Mouse (Mus musculus) retina, postnatal 1 day (tissue): ENCODE results near the gene Ocel1.
"Not testable (repeated sequence)": the region's sequence is repeated elsewhere in the genome, so short reads cannot be mapped to it uniquely, and the experiment has no call there.

Source experiments
- DNase-seq: peaks from one replicate; pipeline ENCODE4 v3.0.0-alpha.2; 2012

Gene Ocel1

GRCm38 (mm10) chr8:71371236-71371848, at the start of gene Ocel1:
Gene Ocel1 (plus strand): TSS chr8:71371298.
- peak; percentile 98 for DNase-seq

GRCm38 (mm10) chr8:71322939-71323338, 48.2 kb upstream of the Ocel1 start:
- DNase-seq = no peak

- DNase-seq = no peak
Observed at GRCm38 (mm10) chr8:71324848-71325247, 46.2 kb upstream of the Ocel1 start.

- DNase-seq = not testable (repeated sequence)
Observed at GRCm38 (mm10) chr8:71337834-71338233, 33.3 kb upstream of the Ocel1 start.

- DNase-seq = peak; percentile 64
Observed at GRCm38 (mm10) chr8:71340625-71341024, 30.5 kb upstream of the Ocel1 start.

GRCm38 (mm10) chr8:71346581-71346980, 24.5 kb upstream of the Ocel1 start:
- no peak for DNase-seq

- DNase-seq = no peak
Observed at GRCm38 (mm10) chr8:71351117-71351516, 20.0 kb upstream of the Ocel1 start.

- no peak for DNase-seq
Observed at GRCm38 (mm10) chr8:71351520-71351919, 19.6 kb upstream of the Ocel1 start.

- DNase-seq = no peak
Observed at GRCm38 (mm10) chr8:71358026-71358425, 13.1 kb upstream of the Ocel1 start.

GRCm38 (mm10) chr8:71366771-71367528, 4.1 kb upstream of the Ocel1 start, which contains the start of gene Use1:
Gene Use1 (plus strand): TSS chr8:71366848.
- DNase-seq = peak; percentile 94

GRCm38 (mm10) chr8:71367529-71368176, 3.4 kb upstream of the Ocel1 start:
- DNase-seq = no peak

- no peak for DNase-seq
Observed at GRCm38 (mm10) chr8:71368366-71368765, 2.7 kb upstream of the Ocel1 start.

- DNase-seq = no peak
Observed at GRCm38 (mm10) chr8:71369040-71369718, 1.9 kb upstream of the Ocel1 start.

- DNase-seq = peak; percentile 3
Observed at GRCm38 (mm10) chr8:71370711-71371235, 325 bp upstream of the Ocel1 start.

- DNase-seq = peak; percentile 25
Observed at GRCm38 (mm10) chr8:71372427-71372826, 1.3 kb downstream of the Ocel1 start.

GRCm38 (mm10) chr8:71373000-71373399, 1.9 kb downstream of the Ocel1 start:
- DNase-seq = no peak

GRCm38 (mm10) chr8:71374616-71375206, 3.6 kb downstream of the Ocel1 start:
- DNase-seq = peak; percentile 29

GRCm38 (mm10) chr8:71375581-71376422, 4.7 kb downstream of the Ocel1 start:
- peak; percentile 86 for DNase-seq

- peak; percentile 45 for DNase-seq
Observed at GRCm38 (mm10) chr8:71376423-71377030, 5.4 kb downstream of the Ocel1 start.

GRCm38 (mm10) chr8:71379008-71379407, 7.9 kb downstream of the Ocel1 start:
- DNase-seq = peak; percentile 12

GRCm38 (mm10) chr8:71379512-71380075, 8.5 kb downstream of the Ocel1 start:
- DNase-seq = peak; percentile 22
